Mouse (Mus musculus) MN1 (cell line): Measurements from ENCODE around the gene Hist1h4k.

Source experiments
- DNase-seq: peaks from one replicate; pipeline ENCODE4 v3.0.0-alpha.2; 2016; ENCODE audit warnings: low spot score

Gene Hist1h4k

GRCm38 (mm10) chr13:21718381-21719080 lies 31.8 kb downstream of the Hist1h4k start:
- peak; percentile 25 for DNase-seq

GRCm38 (mm10) chr13:21717397-21718357 lies 32.6 kb downstream of the Hist1h4k start, which contains the start of gene Hist1h3h:
Hist1h3h (plus strand) TSS chr13:21717659.
- peak; percentile 90 for DNase-seq

DNA sequence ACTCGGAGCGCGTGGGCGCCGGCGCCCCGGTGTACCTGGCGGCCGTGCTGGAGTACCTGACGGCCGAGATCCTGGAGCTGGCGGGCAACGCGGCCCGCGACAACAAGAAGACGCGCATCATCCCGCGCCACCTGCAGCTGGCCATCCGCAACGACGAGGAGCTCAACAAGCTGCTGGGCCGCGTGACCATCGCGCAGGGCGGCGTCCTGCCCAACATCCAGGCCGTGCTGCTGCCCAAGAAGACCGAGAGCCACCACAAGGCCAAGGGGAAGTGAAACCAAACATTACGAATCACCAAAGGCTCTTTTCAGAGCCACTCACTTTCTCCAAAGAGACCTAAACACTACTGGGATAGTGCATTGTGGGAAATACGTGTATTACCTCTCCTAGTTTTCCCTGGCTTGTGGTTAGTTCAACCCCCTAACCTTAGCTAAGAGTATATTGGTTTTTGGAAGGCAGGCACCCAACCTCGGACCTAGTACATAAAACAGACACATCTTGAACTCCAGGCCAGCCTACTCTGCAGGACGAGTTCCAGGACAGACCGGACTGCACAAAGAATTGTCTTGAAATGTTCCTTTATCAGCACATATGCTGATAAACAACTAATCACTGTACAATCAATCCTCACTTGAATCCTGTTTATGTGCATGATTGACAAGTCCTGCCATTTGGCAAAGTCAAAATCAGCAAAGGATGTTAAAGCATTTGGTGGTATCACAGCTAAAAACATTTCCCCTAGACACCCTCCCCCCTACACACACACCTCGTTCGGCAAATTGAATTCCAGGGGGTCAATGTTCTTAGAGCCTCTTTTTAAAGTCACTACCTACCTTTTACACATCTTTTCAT lies 33.5 kb downstream of the Hist1h4k start:
- DNase-seq = peak; percentile 37

- peak; percentile 93 for DNase-seq
Observed at GRCm38 (mm10) chr13:21715864-21716539, 34.3 kb downstream of the Hist1h4k start, which contains the start of the genes Hist1h2bl and Hist1h2ai. Hist1h2bl (minus strand) TSS chr13:21716143. Hist1h2ai (plus strand) TSS chr13:21716422.

DNA sequence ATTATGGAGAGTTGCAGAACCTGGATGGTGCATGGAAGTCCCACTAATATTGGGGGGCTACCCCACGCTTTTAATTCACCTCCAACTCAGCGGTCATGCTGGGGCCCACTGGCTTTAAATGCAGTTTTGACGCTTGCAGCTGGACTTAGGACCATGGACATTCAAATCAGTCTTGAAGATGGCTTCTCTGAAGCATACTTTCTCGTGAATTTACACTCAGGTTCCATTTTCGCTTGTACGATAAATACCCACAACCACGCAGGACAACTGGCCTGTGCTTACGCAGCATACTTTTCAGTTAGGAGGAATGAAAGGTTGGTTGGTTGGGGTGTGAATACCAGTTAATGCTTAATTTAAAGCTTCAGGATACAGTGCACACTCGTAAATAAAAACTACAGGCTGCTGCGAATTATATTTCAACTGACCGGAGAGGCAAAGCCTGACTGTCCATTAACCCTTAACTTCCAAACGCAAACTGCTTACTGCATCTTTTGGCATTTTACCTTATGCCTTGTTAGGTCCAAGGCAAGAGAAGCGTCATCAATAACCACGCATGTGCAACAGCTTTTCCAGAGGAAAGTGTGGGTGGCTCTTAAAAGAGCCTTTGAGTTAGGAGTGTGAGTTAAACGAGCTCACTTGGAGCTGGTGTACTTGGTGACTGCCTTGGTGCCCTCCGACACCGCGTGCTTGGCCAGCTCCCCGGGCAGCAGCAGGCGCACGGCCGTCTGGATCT lies 35.0 kb downstream of the Hist1h4k start:
- DNase-seq = peak; percentile 48

DNA sequence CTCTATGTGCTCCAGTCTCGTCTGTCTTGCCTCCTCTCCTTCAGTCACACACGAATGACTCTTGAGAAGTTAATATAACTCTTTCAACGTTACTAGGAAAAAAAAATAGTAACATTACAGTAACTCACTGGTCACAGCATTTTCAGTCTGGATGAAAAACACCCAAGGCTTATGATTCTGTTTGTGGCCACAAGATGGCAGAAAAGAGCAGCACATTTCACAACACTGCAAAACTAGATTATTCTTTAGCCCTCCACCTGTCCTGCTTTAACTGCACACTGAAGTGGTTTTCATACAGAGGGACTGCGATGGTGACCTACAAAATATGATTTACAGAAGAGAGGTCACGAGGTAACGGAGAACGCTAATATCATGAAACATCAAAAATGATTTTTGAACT lies 35.6 kb downstream of the Hist1h4k start:
- peak; percentile 74 for DNase-seq

- no peak for DNase-seq
Observed at GRCm38 (mm10) chr13:21711698-21712097, 38.6 kb downstream of the Hist1h4k start.

GRCm38 (mm10) chr13:21710821-21711525 lies 39.3 kb downstream of the Hist1h4k start:
- peak; percentile 83 for DNase-seq

GRCm38 (mm10) chr13:21710031-21710711 lies 40.1 kb downstream of the Hist1h4k start:
- DNase-seq = peak; percentile 86

DNA sequence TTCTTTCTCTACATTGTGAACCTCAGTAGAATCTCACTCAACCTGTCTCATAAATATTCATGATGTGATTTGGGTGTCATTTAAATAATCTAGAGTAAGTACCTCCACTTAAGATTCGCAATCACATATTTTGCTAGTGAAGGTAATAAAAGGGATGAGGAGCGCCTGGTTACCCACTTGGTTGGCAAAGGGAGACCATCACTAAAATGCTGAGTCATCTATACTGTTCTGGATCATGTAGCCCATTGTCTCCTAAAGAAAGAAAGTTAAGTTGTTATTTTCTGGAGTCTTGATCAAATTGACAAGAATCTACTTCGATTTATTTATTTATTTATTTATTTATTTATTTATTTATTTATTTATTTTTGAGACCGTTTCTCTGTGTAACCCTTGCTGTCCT lies 43.6 kb downstream of the Hist1h4k start:
- no peak for DNase-seq
